Mouse (Mus musculus) megakaryocyte, embryonic 14.5 days (primary cell): ENCODE results near the gene Apba1. TPM values are rescaled to one million over a fixed set of nuclear protein-coding genes. Genes with fewer than 3 reads are reported as not detected.

Experiments
- H3K27me3 ChIP-seq: replicated peaks from 2 replicates; pipeline ENCODE3; 2012; ENCODE audit warnings: inconsistent platforms
- H3K36me3 ChIP-seq: replicated peaks from 2 replicates; pipeline ENCODE3; 2012; ENCODE audit warnings: low read length, inconsistent platforms, mixed read lengths
- H3K4me1 ChIP-seq: 2 replicates; pipeline ENCODE4 v1.6.1; 2012; ENCODE audit warnings: inconsistent platforms
- H3K4me3 ChIP-seq: replicated peaks from 2 replicates; pipeline ENCODE3; 2012; ENCODE audit warnings: moderate library complexity, mild to moderate bottlenecking, inconsistent platforms
- H3K9me3 ChIP-seq: 2 replicates; pipeline ENCODE4 v1.6.1; 2012; ENCODE audit warnings: inconsistent platforms
- FLI1 ChIP-seq: IDR thresholded peaks from 2 replicates; pipeline ENCODE4 v1.6.1; 2012; ENCODE audit warnings: low read length, inconsistent platforms, mixed read lengths
- GATA1 ChIP-seq: IDR thresholded peaks from 3 replicates; pipeline ENCODE4 v1.6.1; 2012; ENCODE audit warnings: mixed read lengths, low read length, inconsistent platforms, borderline replicate concordance
- polyA plus RNA-seq: library from polyadenylated mRNA; stranded (reverse); fragments of >175 nt; gene quantifications from 2 replicates; pipeline ENCODE4 v1.2.3, GENCODE M21; 2012; ENCODE audit warnings: low replicate concordance; ENCODE audit not compliant: insufficient read depth

Gene Apba1
- polyA plus RNA-seq, 1 experiment: 1.00 TPM

GRCm38 (mm10) chr19:23893946-23894345, 135.3 kb downstream of the Apba1 start:
- Histone ChIP-seq H3K36me3 (peaks cover 2% of the 10 kb centered on the region), H3K4me3 (no peak overlapping the region), H3K9me3 (peaks cover 34% of the 10 kb centered on the region), H3K27me3 (peaks cover 38% of the 10 kb centered on the region), H3K4me1 (peaks cover 18% of the 10 kb centered on the region)
- no peak for TF ChIP-seq FLI1
- TF ChIP-seq GATA1: no peak

GRCm38 (mm10) chr19:23894822-23895221, 136.1 kb downstream of the Apba1 start:
- Histone ChIP-seq H3K27me3 (peaks cover 38% of the 10 kb centered on the region), H3K9me3 (peaks cover 34% of the 10 kb centered on the region), H3K36me3 (peaks cover 2% of the 10 kb centered on the region), H3K4me1 (peaks cover 18% of the 10 kb centered on the region), H3K4me3 (no peak overlapping the region)
- TF ChIP-seq GATA1 (no peak), FLI1 (no peak)

- peaks cover 27% of the 10 kb centered on the region for H3K27me3 ChIP-seq
- peaks cover 18% of the 10 kb centered on the region for H3K4me1 ChIP-seq
- H3K9me3 ChIP-seq: peaks cover 25% of the 10 kb centered on the region
- TF ChIP-seq FLI1 (no peak), GATA1 (no peak)
- peaks cover 2% of the 10 kb centered on the region for H3K36me3 ChIP-seq
- peak overlapping the region; percentile 85 for H3K4me3 ChIP-seq
These were observed 138.2 kb downstream of the Apba1 start for GRCm38 (mm10) chr19:23896915-23897314.

- H3K9me3 ChIP-seq: peaks cover 10% of the 10 kb centered on the region
- TF ChIP-seq GATA1: no peak
- TF ChIP-seq FLI1: no peak
- no peak overlapping the region for H3K4me3 ChIP-seq
- H3K4me1 ChIP-seq: peaks cover 13% of the 10 kb centered on the region
- peaks cover 2% of the 10 kb centered on the region for H3K36me3 ChIP-seq
- peaks cover 13% of the 10 kb centered on the region for H3K27me3 ChIP-seq
These were observed 139.8 kb downstream of the Apba1 start for GRCm38 (mm10) chr19:23898501-23898900.

GRCm38 (mm10) chr19:23901177-23901576, 142.5 kb downstream of the Apba1 start:
- Histone ChIP-seq H3K27me3 (no peaks in the 10 kb centered on the region), H3K36me3 (no peaks in the 10 kb centered on the region), H3K4me3 (no peak overlapping the region), H3K9me3 (no peaks in the 10 kb centered on the region), H3K4me1 (peaks cover 21% of the 10 kb centered on the region)
- TF ChIP-seq GATA1 (no peak), FLI1 (no peak)

- no peaks in the 10 kb centered on the region for H3K9me3 ChIP-seq
- H3K27me3 ChIP-seq: no peaks in the 10 kb centered on the region
- H3K4me1 ChIP-seq: peaks cover 17% of the 10 kb centered on the region
- no peaks in the 10 kb centered on the region for H3K36me3 ChIP-seq
- TF ChIP-seq GATA1 (no peak), FLI1 (no peak)
- H3K4me3 ChIP-seq: no peak overlapping the region
These were observed 143.1 kb downstream of the Apba1 start for GRCm38 (mm10) chr19:23901768-23902167.

- H3K9me3 ChIP-seq: no peaks in the 10 kb centered on the region
- H3K36me3 ChIP-seq: no peaks in the 10 kb centered on the region
- TF ChIP-seq GATA1: no peak
- TF ChIP-seq FLI1: no peak
- no peak overlapping the region for H3K4me3 ChIP-seq
- H3K27me3 ChIP-seq: no peaks in the 10 kb centered on the region
- peaks cover 13% of the 10 kb centered on the region for H3K4me1 ChIP-seq
These were observed 144.4 kb downstream of the Apba1 start for GRCm38 (mm10) chr19:23903066-23903465.

GRCm38 (mm10) chr19:23904922-23905321, 146.2 kb downstream of the Apba1 start:
- TF ChIP-seq GATA1: no peak
- H3K36me3 ChIP-seq: no peaks in the 10 kb centered on the region
- no peak overlapping the region for H3K4me3 ChIP-seq
- peaks cover 22% of the 10 kb centered on the region for H3K4me1 ChIP-seq
- H3K27me3 ChIP-seq: no peaks in the 10 kb centered on the region
- H3K9me3 ChIP-seq: no peaks in the 10 kb centered on the region

GRCm38 (mm10) chr19:23905772-23906171, 147.1 kb downstream of the Apba1 start:
- Histone ChIP-seq H3K27me3 (no peaks in the 10 kb centered on the region), H3K4me3 (no peak overlapping the region), H3K4me1 (peaks cover 31% of the 10 kb centered on the region), H3K36me3 (no peaks in the 10 kb centered on the region), H3K9me3 (no peaks in the 10 kb centered on the region)
- TF ChIP-seq FLI1 (no peak), GATA1 (no peak)

- Histone ChIP-seq H3K4me3 (peak overlapping the region; percentile 43), H3K4me1 (peaks cover 34% of the 10 kb centered on the region), H3K27me3 (no peaks in the 10 kb centered on the region), H3K36me3 (no peaks in the 10 kb centered on the region), H3K9me3 (no peaks in the 10 kb centered on the region)
- TF ChIP-seq FLI1 (no peak), GATA1 (no peak)
These were observed 151.7 kb downstream of the Apba1 start for GRCm38 (mm10) chr19:23910345-23910744.
